Mouse (Mus musculus) G1E (cell line): ENCODE data around the gene Card10. TPM values are rescaled to one million over a fixed set of nuclear protein-coding genes. Genes with fewer than 3 reads are reported as not detected.

Source experiments
- ATAC-seq: 2 replicates; pipeline ENCODE4 v1.8.0; 2016; ENCODE audit warnings: mild to moderate bottlenecking; ENCODE audit not compliant: insufficient number of reproducible peaks, poor library complexity, low FRiP score, severe bottlenecking; ENCODE audit errors: extremely low read depth
- DNase-seq: peaks from one replicate; pipeline ENCODE4 v3.0.0; 2012; ENCODE audit warnings: low spot score
- H3K27me3 ChIP-seq: 2 replicates; pipeline ENCODE4 v1.6.1; 2012; ENCODE audit warnings: mild to moderate bottlenecking, low read length, inconsistent platforms; ENCODE audit not compliant: insufficient read depth
- H3K36me3 ChIP-seq: replicated peaks from 2 replicates; pipeline ENCODE3; 2012; ENCODE audit warnings: mild to moderate bottlenecking, inconsistent platforms
- H3K4me1 ChIP-seq: 2 replicates; pipeline ENCODE4 v1.6.1; 2012; ENCODE audit warnings: low read depth, low read length, inconsistent platforms, mixed read lengths; ENCODE audit not compliant: insufficient read depth
- H3K4me3 ChIP-seq: 2 replicates; pipeline ENCODE4 v1.5.1; 2012; ENCODE audit warnings: low read depth, mild to moderate bottlenecking, inconsistent platforms, low read length, moderate library complexity, mixed read lengths
- H3K9me3 ChIP-seq: replicated peaks from 2 replicates; pipeline ENCODE4 v1.6.1; 2012; ENCODE audit warnings: inconsistent platforms
- CTCF ChIP-seq: IDR thresholded peaks from 2 replicates; pipeline ENCODE4 v1.5.1; 2012; ENCODE audit warnings: low read depth, low read length, inconsistent platforms, mixed read lengths
- GATA1 ChIP-seq: IDR thresholded peaks from 2 replicates; pipeline ENCODE4 v1.6.1; 2012; ENCODE audit warnings: borderline replicate concordance, low read length, inconsistent platforms, mixed read lengths
- GATA2 ChIP-seq: IDR thresholded peaks from 2 replicates; pipeline ENCODE4 v1.6.1; 2012; ENCODE audit warnings: low read depth, low read length, inconsistent platforms, borderline replicate concordance
- POLR2AphosphoS5 ChIP-seq: IDR thresholded peaks from 2 replicates; pipeline ENCODE4 v1.6.1; 2012; ENCODE audit warnings: low read depth, low read length, inconsistent platforms; ENCODE audit not compliant: insufficient replicate concordance
- TAL1 ChIP-seq: conservative IDR thresholded peaks from 2 replicates; pipeline ENCODE4 v1.6.1; 2012; ENCODE audit warnings: low read depth, low read length, inconsistent platforms, mixed read lengths
- polyA plus RNA-seq: library from polyadenylated mRNA; stranded (reverse); fragments of >175 nt; gene quantifications from 2 replicates; pipeline ENCODE4 v1.2.3, GENCODE M21; 2012
- total RNA-seq, 2 experiments: library from RNA; stranded (forward) in 1 of 2; stranded (reverse) in 1 of 2; fragments of 200-1000 nt in 1 of 2; fragments of >200 nt in 1 of 2; fragmentation: Nextera tagmentation in 1 of 2; gene quantifications; 2 replicates each; pipeline ENCODE4 v1.2.3; 2014 to 2017

Gene Card10
- total and polyA plus RNA-seq, 3 experiments, result not detected

- no peaks in the 10 kb centered on the region for H3K4me1 ChIP-seq
- H3K36me3 ChIP-seq, result no peaks in the 10 kb centered on the region
- no peak for TF ChIP-seq TAL1
- no peak for TF ChIP-seq GATA2
- no peak for TF ChIP-seq POLR2AphosphoS5
- TF ChIP-seq CTCF, result no peak
- TF ChIP-seq GATA1, result no peak
- H3K4me3 ChIP-seq, result no peak overlapping the region
- DNase-seq (no peak), ATAC-seq (no peak)
- H3K27me3 ChIP-seq, result peaks cover 12% of the 10 kb centered on the region; the same call in 1 of the 2 replicates
- H3K9me3 ChIP-seq, result peaks cover 10% of the 10 kb centered on the region
Observed at GRCm38 (mm10) chr15:78804326-78804725, 1.5 kb upstream of the Card10 start.

GRCm38 (mm10) chr15:78803499-78803900 is 658 bp upstream of the Card10 start:
- ATAC-seq (no peak), DNase-seq (no peak)
- H3K9me3 ChIP-seq, result peaks cover 10% of the 10 kb centered on the region
- peaks cover 14% of the 10 kb centered on the region; the same call in 1 of the 2 replicates for H3K27me3 ChIP-seq
- H3K4me3 ChIP-seq, result no peak overlapping the region
- TF ChIP-seq POLR2AphosphoS5, result no peak
- TF ChIP-seq GATA2, result no peak
- no peak for TF ChIP-seq TAL1
- no peak for TF ChIP-seq GATA1
- TF ChIP-seq CTCF, result no peak
- H3K4me1 ChIP-seq, result no peaks in the 10 kb centered on the region
- H3K36me3 ChIP-seq, result no peaks in the 10 kb centered on the region

GRCm38 (mm10) chr15:78801971-78802741 is 686 bp downstream of the Card10 start:
- peaks cover 9% of the 10 kb centered on the region; the same call in 1 of the 2 replicates for H3K27me3 ChIP-seq
- DNase-seq, result no peak
- TF ChIP-seq CTCF (no peak), GATA2 (no peak), POLR2AphosphoS5 (no peak), GATA1 (no peak), TAL1 (no peak)
- H3K4me3 ChIP-seq, result 0 out of 2 replicates have a peak overlapping the region, but pooled peaks have one; percentile 4
- H3K36me3 ChIP-seq, result no peaks in the 10 kb centered on the region
- no peaks in the 10 kb centered on the region for H3K4me1 ChIP-seq
- H3K9me3 ChIP-seq, result peaks cover 10% of the 10 kb centered on the region
- ATAC-seq, result no peak

- Histone ChIP-seq H3K4me3 (no peak overlapping the region), H3K9me3 (peaks cover 10% of the 10 kb centered on the region), H3K4me1 (no peaks in the 10 kb centered on the region), H3K36me3 (no peaks in the 10 kb centered on the region), H3K27me3 (peaks cover 10% of the 10 kb centered on the region; the same call in 1 of the 2 replicates)
- DNase-seq (no peak), ATAC-seq (no peak)
- no peak for TF ChIP-seq GATA1
- no peak for TF ChIP-seq GATA2
- no peak for TF ChIP-seq CTCF
- no peak for TF ChIP-seq POLR2AphosphoS5
- TF ChIP-seq TAL1, result no peak
Observed at GRCm38 (mm10) chr15:78801571-78801970, 1.3 kb downstream of the Card10 start.

- no peak for ATAC-seq
Observed at GRCm38 (mm10) chr15:78799029-78799428, 3.8 kb downstream of the Card10 start.

GRCm38 (mm10) chr15:78797060-78797329 is 5.8 kb downstream of the Card10 start:
- ATAC-seq (no peak), DNase-seq (no peak)
- no peaks in the 10 kb centered on the region for H3K9me3 ChIP-seq
- no peaks in the 10 kb centered on the region for H3K36me3 ChIP-seq
- H3K4me3 ChIP-seq, result no peak overlapping the region
- TF ChIP-seq GATA2 (no peak), CTCF (no peak), POLR2AphosphoS5 (no peak), TAL1 (no peak), GATA1 (no peak)
- H3K4me1 ChIP-seq, result no peaks in the 10 kb centered on the region
- H3K27me3 ChIP-seq, result peaks cover 13% of the 10 kb centered on the region; the same call in 1 of the 2 replicates

More at GRCm38 (mm10) chr15:78799029-78799428, 3.8 kb downstream of the Card10 start:
- Histone ChIP-seq H3K36me3 (no peaks in the 10 kb centered on the region), H3K4me1 (no peaks in the 10 kb centered on the region), H3K27me3 (peaks cover 12% of the 10 kb centered on the region; the same call in 1 of the 2 replicates), H3K4me3 (no peak overlapping the region), H3K9me3 (peaks cover 10% of the 10 kb centered on the region)
- DNase-seq, result no peak
- no peak for TF ChIP-seq TAL1
- no peak for TF ChIP-seq POLR2AphosphoS5
- no peak for TF ChIP-seq GATA1
- TF ChIP-seq GATA2, result no peak
- no peak for TF ChIP-seq CTCF
